11 mouse cellular contexts compared by ENCODE assay signal in genomic region chr2:105131061-105131810, GRCm38 (mm10). TPM values are rescaled to one million over a fixed set of nuclear protein-coding genes. Genes with fewer than 3 reads are reported as not detected.
DNase-seq lines count a peak whose midpoint lies in the region; ATAC-seq lines count a peak whose summit lies in the region.
"Had no signal": no experiment of that assay in that cellular context is flagged by ENCODE, and none has a peak within 500 bp of the region (broad histone marks: within the 10 kb centered on the region; RNA-seq: fewer than 3 reads in every experiment).

No protein-coding gene starts in this region.

- H3K27me3 ChIP-seq in forebrain, embryonic 12.5 days: peaks cover 100% of the 10 kb centered on the region
- H3K27me3 ChIP-seq in forebrain, embryonic 11.5 days (ENCODE audit: control insufficient read depth, insufficient read depth, low read length): peaks cover 96% of the 10 kb centered on the region
- H3K27me3 ChIP-seq in hindbrain, embryonic 11.5 days (ENCODE audit: control insufficient read depth, insufficient read depth, low read length): peaks cover 96% of the 10 kb centered on the region
- H3K27me3 ChIP-seq in hindbrain, embryonic 16.5 days (replicated peaks; ENCODE audit: control insufficient read depth, insufficient read depth, low read length): peaks cover 69% of the 10 kb centered on the region
- H3K27me3 ChIP-seq in neural tube, embryonic 15.5 days (replicated peaks): peaks cover 93% of the 10 kb centered on the region
- H3K27me3 ChIP-seq in stomach, embryonic 14.5 days (ENCODE audit: control insufficient read depth, insufficient read depth, low read length): peaks cover 56% of the 10 kb centered on the region

- no peak overlapping the region for H3K4me2 ChIP-seq in forebrain, embryonic 12.5 days
- no peak overlapping the region for H3K4me2 ChIP-seq in forebrain, embryonic 11.5 days (ENCODE audit: low read depth, low read length, severe bottlenecking)
- H3K4me2 ChIP-seq in hindbrain, embryonic 11.5 days (replicated peaks; ENCODE audit: low read depth, low read length): no peak overlapping the region
- H3K4me2 ChIP-seq in hindbrain, embryonic 16.5 days (ENCODE audit: low read length): no peak overlapping the region
- H3K4me2 ChIP-seq in neural tube, embryonic 15.5 days: no peak overlapping the region
- H3K4me2 ChIP-seq in stomach, embryonic 14.5 days (replicated peaks; ENCODE audit: low read depth, low read length): peak overlapping the region; percentile 18

- no peak overlapping the region for H3K9ac ChIP-seq in forebrain, embryonic 12.5 days
- no peak overlapping the region for H3K9ac ChIP-seq in forebrain, embryonic 11.5 days (ENCODE audit: low read length)
- no peak overlapping the region for H3K9ac ChIP-seq in hindbrain, embryonic 11.5 days (ENCODE audit: low read depth, low read length)
- H3K9ac ChIP-seq in hindbrain, embryonic 16.5 days (ENCODE audit: low read depth, low read length): no peak overlapping the region
- H3K9ac ChIP-seq in neural tube, embryonic 15.5 days (replicated peaks): no peak overlapping the region
- peak overlapping the region; percentile 19; the same call in 1 of the 2 replicates for H3K9ac ChIP-seq in stomach, embryonic 14.5 days (replicated peaks; ENCODE audit: low read depth, low read length)

- H3K4me1 ChIP-seq in forebrain, embryonic 12.5 days: peaks cover 17% of the 10 kb centered on the region
- H3K4me1 ChIP-seq in forebrain, embryonic 11.5 days (replicated peaks; ENCODE audit: control insufficient read depth, insufficient read depth, low read length): peaks cover 9% of the 10 kb centered on the region
- 0 out of 2 replicates have a peak, but pooled peaks cover 4% of the 10 kb centered on the region for H3K4me1 ChIP-seq in hindbrain, embryonic 11.5 days (replicated peaks; ENCODE audit: control insufficient read depth, insufficient read depth, low read length)
- peaks cover 6% of the 10 kb centered on the region; the same call in 1 of the 2 replicates for H3K4me1 ChIP-seq in hindbrain, embryonic 16.5 days (ENCODE audit: control insufficient read depth, insufficient read depth, low read depth, low read length)
- peaks cover 23% of the 10 kb centered on the region for H3K4me1 ChIP-seq in neural tube, embryonic 15.5 days
- H3K4me1 ChIP-seq in stomach, embryonic 14.5 days (ENCODE audit: control insufficient read depth, insufficient read depth, low read length): 0 out of 2 replicates have a peak, but pooled peaks cover 10% of the 10 kb centered on the region

- WGBS in forebrain, embryonic 12.5 days: 3% methylated on average over 12 of the region's 12 CpGs
- 3% methylated on average over 12 of the region's 12 CpGs for WGBS in forebrain, embryonic 11.5 days
- WGBS in hindbrain, embryonic 11.5 days: 3% methylated on average over 12 of the region's 12 CpGs
- WGBS in hindbrain, embryonic 16.5 days: 7% methylated on average over 12 of the region's 12 CpGs
- WGBS in neural tube, embryonic 15.5 days: 5% methylated on average over 12 of the region's 12 CpGs
- 17% methylated on average over 12 of the region's 12 CpGs for WGBS in stomach, embryonic 14.5 days

- no peaks in the 10 kb centered on the region for H3K9me3 ChIP-seq in forebrain, embryonic 12.5 days
- H3K9me3 ChIP-seq in forebrain, embryonic 11.5 days (ENCODE audit: control insufficient read depth, low read length): no peaks in the 10 kb centered on the region
- H3K9me3 ChIP-seq in hindbrain, embryonic 11.5 days (ENCODE audit: control insufficient read depth, low read length): no peaks in the 10 kb centered on the region
- H3K9me3 ChIP-seq in hindbrain, embryonic 16.5 days (ENCODE audit: control insufficient read depth, low read length): no peaks in the 10 kb centered on the region
- no peaks in the 10 kb centered on the region for H3K9me3 ChIP-seq in neural tube, embryonic 15.5 days (replicated peaks)
- H3K9me3 ChIP-seq in stomach, embryonic 14.5 days (ENCODE audit: control insufficient read depth, low read depth, low read length): no peaks in the 10 kb centered on the region

- no peak overlapping the region for H3K27ac ChIP-seq in forebrain, embryonic 12.5 days
- no peak overlapping the region for H3K27ac ChIP-seq in forebrain, embryonic 11.5 days (ENCODE audit: low read depth, low read length)
- H3K27ac ChIP-seq in hindbrain, embryonic 11.5 days (ENCODE audit: low read depth, low read length): no peak overlapping the region
- no peak overlapping the region for H3K27ac ChIP-seq in hindbrain, embryonic 16.5 days (ENCODE audit: low read depth, low read length)
- no peak overlapping the region for H3K27ac ChIP-seq in neural tube, embryonic 15.5 days (replicated peaks)
- no peak overlapping the region; the same call in 1 of the 2 replicates for H3K27ac ChIP-seq in stomach, embryonic 14.5 days (ENCODE audit: low read length)

- no peaks in the 10 kb centered on the region for H3K36me3 ChIP-seq in forebrain, embryonic 12.5 days (replicated peaks)
- H3K36me3 ChIP-seq in forebrain, embryonic 11.5 days (ENCODE audit: control insufficient read depth, insufficient read depth, low read length): no peaks in the 10 kb centered on the region
- H3K36me3 ChIP-seq in hindbrain, embryonic 11.5 days (ENCODE audit: control insufficient read depth, insufficient read depth, low read length): no peaks in the 10 kb centered on the region
- H3K36me3 ChIP-seq in hindbrain, embryonic 16.5 days (ENCODE audit: control insufficient read depth, insufficient read depth, low read length): no peaks in the 10 kb centered on the region
- H3K36me3 ChIP-seq in neural tube, embryonic 15.5 days: no peaks in the 10 kb centered on the region
- no peaks in the 10 kb centered on the region for H3K36me3 ChIP-seq in stomach, embryonic 14.5 days (ENCODE audit: control insufficient read depth, insufficient read depth, low read length)

- DNase-seq in forebrain, embryonic 11.5 days (ENCODE audit: low spot score): no peak
- DNase-seq in hindbrain, embryonic 11.5 days (ENCODE audit: low spot score): peak; percentile 57
- DNase-seq in neural tube, embryonic 10.5 days (ENCODE audit: extremely low spot score, low spot score): peak; percentile 37
- no peak for DNase-seq in frontal cortex, postnatal 36 days (ENCODE audit: low spot score in 2 of 2)
- DNase-seq: lung, postnatal 14 days; spleen, adult 18-20 months; thymus, postnatal 14 days had no signal

- no peak for ATAC-seq in forebrain, embryonic 12.5 days (ENCODE audit: low FRiP score)
- ATAC-seq in forebrain, embryonic 11.5 days (replicated peaks; ENCODE audit: low FRiP score): no peak
- ATAC-seq in hindbrain, embryonic 11.5 days (ENCODE audit: low FRiP score): no peak
- no peak for ATAC-seq in hindbrain, embryonic 16.5 days
- no peak for ATAC-seq in neural tube, embryonic 15.5 days (ENCODE audit: low FRiP score)
- no peak for ATAC-seq in stomach, embryonic 14.5 days (ENCODE audit: insufficient number of reproducible peaks, insufficient read depth, low FRiP score, low read depth)

- H3K4me3 ChIP-seq in forebrain, embryonic 12.5 days (replicated peaks): 0 out of 2 replicates have a peak overlapping the region, but pooled peaks have one; percentile 14
- H3K4me3 ChIP-seq in forebrain, embryonic 11.5 days (ENCODE audit: low read depth, low read length): no peak overlapping the region
- no peak overlapping the region for H3K4me3 ChIP-seq in hindbrain, embryonic 11.5 days (ENCODE audit: low read depth, low read length)
- no peak overlapping the region for H3K4me3 ChIP-seq in hindbrain, embryonic 16.5 days (ENCODE audit: low read length)
- H3K4me3 ChIP-seq in neural tube, embryonic 15.5 days (replicated peaks): no peak overlapping the region
- H3K4me3 ChIP-seq in stomach, embryonic 14.5 days (ENCODE audit: low read depth, low read length): peak overlapping the region; percentile 16; the same call in 1 of the 2 replicates

RNA-seq across cellular contexts. Expression of gene Wt1, which starts 4.9 kb away (rescaled TPM):
- polyA plus RNA-seq in forebrain, embryonic 12.5 days (2016; fragmentation: Nextera tagmentation; extraction: Ambion mirVana): 0.37 TPM in 1 of 2 replicates, not detected in the other
- 0.11 and 0.15 TPM in 2 replicates for polyA plus RNA-seq in forebrain, embryonic 11.5 days (2014; fragmentation: Nextera tagmentation; extraction: Ambion mirVana)
- polyA plus RNA-seq in hindbrain, embryonic 11.5 days (2014; fragmentation: Nextera tagmentation; extraction: Ambion mirVana): 0.52 and 0.68 TPM in 2 replicates
- 0.75 and 0.94 TPM in 2 replicates for polyA plus RNA-seq in hindbrain, embryonic 16.5 days (2015; fragmentation: Nextera tagmentation; extraction: Ambion mirVana)
- 2.6 and 4.5 TPM in 2 replicates for polyA plus RNA-seq in neural tube, embryonic 15.5 days (2015; fragmentation: Nextera tagmentation; extraction: Ambion mirVana)
- 18.6 and 23.9 TPM in 2 replicates for polyA plus RNA-seq in stomach, embryonic 14.5 days (2014; fragmentation: Nextera tagmentation; extraction: Ambion mirVana)

RNA-seq across cellular contexts. Expression of gene Gm11060, which starts 39.4 kb away (rescaled TPM):
- polyA plus RNA-seq in forebrain, embryonic 12.5 days (2016; fragmentation: Nextera tagmentation; extraction: Ambion mirVana): not detected in 2 replicates
- not detected in 2 replicates for polyA plus RNA-seq in forebrain, embryonic 11.5 days (2014; fragmentation: Nextera tagmentation; extraction: Ambion mirVana)
- not detected in 2 replicates for polyA plus RNA-seq in hindbrain, embryonic 11.5 days (2014; fragmentation: Nextera tagmentation; extraction: Ambion mirVana)
- polyA plus RNA-seq in hindbrain, embryonic 16.5 days (2015; fragmentation: Nextera tagmentation; extraction: Ambion mirVana): not detected in 2 replicates
- polyA plus RNA-seq in neural tube, embryonic 15.5 days (2015; fragmentation: Nextera tagmentation; extraction: Ambion mirVana): not detected in 2 replicates
- polyA plus RNA-seq in stomach, embryonic 14.5 days (2014; fragmentation: Nextera tagmentation; extraction: Ambion mirVana): not detected in 2 replicates

Comparison
In these comparisons a context has a peak if more than half of its experiments do, and no peak if none do; other contexts are left out.
1. H3K4me3 ChIP-seq: peak in forebrain, embryonic 12.5 days (single experiment) and stomach, embryonic 14.5 days (single experiment); none in forebrain, embryonic 11.5 days (single experiment), hindbrain, embryonic 11.5 days (single experiment), hindbrain, embryonic 16.5 days (single experiment) and neural tube, embryonic 15.5 days (single experiment).
2. DNase-seq: peak in hindbrain, embryonic 11.5 days (single experiment) and neural tube, embryonic 10.5 days (single experiment); none in forebrain, embryonic 11.5 days (single experiment) and frontal cortex, postnatal 36 days (0 of 2).